Mouse (Mus musculus): Measurements from ENCODE around the gene Fxyd7. TPM values are rescaled to one million over a fixed set of nuclear protein-coding genes. Genes with fewer than 3 reads are reported as not detected.

Gene Fxyd7
- polyA plus RNA-seq, 1 experiment from 2014 or later: 0.47 TPM

DNA sequence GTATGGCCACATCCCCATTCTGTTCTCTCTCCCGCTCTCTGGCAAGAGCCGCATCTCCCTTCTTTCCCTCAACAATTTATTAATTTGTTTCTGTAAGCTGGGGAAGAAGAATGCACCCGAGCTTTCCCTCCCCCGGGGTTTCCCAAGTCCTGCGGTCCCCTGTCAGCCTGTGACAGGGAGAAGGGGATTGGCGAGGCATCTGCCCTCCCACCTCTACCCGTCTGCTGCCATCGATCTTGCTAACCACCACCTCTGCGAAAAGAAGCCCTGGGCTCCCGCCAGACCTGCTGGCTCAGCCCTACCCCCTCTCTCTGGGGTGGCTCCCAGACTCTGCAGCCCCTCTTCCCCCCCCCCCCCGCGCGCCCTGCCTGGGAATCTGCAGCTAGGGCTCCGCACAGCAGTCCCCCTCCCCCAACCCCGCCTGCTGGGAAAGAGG is 1.4 kb downstream of the Fxyd7 start:
- peaks cover 57% of the 10 kb centered on the region for H3K27me3 ChIP-seq

GRCm38 (mm10) chr7:31049135-31049845 is 2.0 kb downstream of the Fxyd7 start:
- DNase-seq (no peak), ATAC-seq (ENCODE audit: low read depth) (no peak)
- WGBS (ENCODE audit: insufficient replicate concordance): 18% methylated on average over 5 of the region's 5 CpGs
- H3K27me3 ChIP-seq: peaks cover 60% of the 10 kb centered on the region
- H3K4me3 ChIP-seq (replicated peaks): no peak overlapping the region
- no peaks in the 10 kb centered on the region for H3K9me3 ChIP-seq (replicated peaks)
- no peaks in the 10 kb centered on the region for H3K36me3 ChIP-seq
- H3K4me1 ChIP-seq (replicated peaks): peaks cover 30% of the 10 kb centered on the region
- H3K4me2 ChIP-seq: no peak overlapping the region
- H3K9ac ChIP-seq: no peak overlapping the region
- no peak overlapping the region for H3K27ac ChIP-seq

More for the DNA sequence above, 1.4 kb downstream of the Fxyd7 start:
- peaks cover 34% of the 10 kb centered on the region for H3K4me1 ChIP-seq (replicated peaks)
- no peak overlapping the region for H3K4me3 ChIP-seq (replicated peaks)
- no peaks in the 10 kb centered on the region for H3K9me3 ChIP-seq (replicated peaks)
- WGBS (ENCODE audit: insufficient replicate concordance): 6% methylated on average over 13 of the region's 15 CpGs
- no peak overlapping the region for H3K27ac ChIP-seq
- H3K36me3 ChIP-seq: no peaks in the 10 kb centered on the region
- DNase-seq (no peak), ATAC-seq (ENCODE audit: low read depth) (no peak)
- H3K9ac ChIP-seq: no peak overlapping the region
- H3K4me2 ChIP-seq: no peak overlapping the region

DNA sequence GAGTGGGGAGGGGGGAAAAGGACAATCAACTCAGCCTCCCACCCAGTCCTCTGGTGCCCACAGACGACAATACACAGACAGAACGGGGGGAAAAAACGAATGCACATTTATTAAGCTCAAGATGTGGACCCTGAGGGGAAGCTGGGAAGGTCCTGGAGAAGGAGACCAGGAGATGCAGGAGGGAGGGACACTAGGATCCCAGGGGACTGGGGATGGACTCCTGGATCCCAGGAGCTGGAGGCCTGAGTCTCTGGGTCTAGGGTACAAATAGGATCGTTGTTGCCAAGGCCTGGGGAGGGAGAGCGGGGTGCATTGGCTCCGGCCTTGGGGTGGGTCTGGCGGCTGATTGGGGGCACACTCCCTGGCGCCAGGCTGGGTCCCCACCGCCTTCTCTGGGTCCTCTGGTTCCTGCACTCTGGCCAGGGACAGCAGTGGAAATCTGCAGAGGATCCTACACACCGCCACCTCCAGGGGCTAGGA is 8.8 kb downstream of the Fxyd7 start, which contains the start of gene Fxyd5:
Gene Fxyd5, minus strand, starts transcription at position 51 of the 480 bp plus-strand sequence.
- no peaks in the 10 kb centered on the region for H3K36me3 ChIP-seq
- WGBS (ENCODE audit: insufficient replicate concordance): 39% methylated on average over 10 of the region's 10 CpGs
- 0 out of 2 replicates have a peak within 1 kb of the TSS, but pooled peaks have one; percentile 29 for H3K9ac ChIP-seq
- H3K27ac ChIP-seq: no peak within 1 kb of the TSS
- H3K27me3 ChIP-seq: peaks cover 44% of the 10 kb centered on the region
- no peak for ATAC-seq (ENCODE audit: low read depth)
- H3K4me2 ChIP-seq: peak within 1 kb of the TSS; percentile 50
- H3K4me3 ChIP-seq (replicated peaks): peak within 1 kb of the TSS; percentile 38
- no peaks in the 10 kb centered on the region; the same call in none of the 2 replicates for H3K4me1 ChIP-seq (replicated peaks)
- H3K9me3 ChIP-seq (replicated peaks): no peaks in the 10 kb centered on the region
- DNase-seq: no peak

- DNase-seq (no peak), ATAC-seq (ENCODE audit: low read depth) (no peak)
- Histone ChIP-seq H3K9ac (0 out of 2 replicates have a peak overlapping the region, but pooled peaks have one; percentile 29), H3K4me2 (peak overlapping the region; percentile 50), H3K27ac (no peak overlapping the region), H3K4me3 (replicated peaks) (peak overlapping the region; percentile 38), H3K9me3 (replicated peaks) (no peaks in the 10 kb centered on the region), H3K4me1 (replicated peaks) (no peaks in the 10 kb centered on the region; the same call in none of the 2 replicates), H3K27me3 (peaks cover 38% of the 10 kb centered on the region), H3K36me3 (no peaks in the 10 kb centered on the region)
- 2% methylated on average over 28 of the region's 28 CpGs for WGBS (ENCODE audit: insufficient replicate concordance)
Observed at GRCm38 (mm10) chr7:31041662-31042315, 9.5 kb downstream of the Fxyd7 start.

DNA sequence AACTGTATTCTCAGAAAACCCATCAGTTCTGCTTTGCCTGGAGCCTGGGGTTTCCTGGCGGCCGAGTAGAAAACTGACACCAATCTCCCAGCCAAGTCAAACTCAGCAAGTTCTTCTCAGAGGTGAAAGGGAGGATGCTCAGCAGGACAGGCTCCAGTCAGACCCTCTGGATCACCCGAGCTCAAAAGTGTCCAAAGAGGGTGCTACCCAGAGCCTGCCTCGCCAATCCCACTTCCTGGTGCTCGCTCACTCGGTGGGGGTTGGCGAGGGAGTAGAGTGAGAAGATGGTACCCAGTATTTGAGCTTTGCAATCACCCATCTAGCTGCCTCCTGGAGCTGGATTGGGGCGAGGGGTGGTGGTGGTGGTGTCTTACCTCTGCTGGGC is 10.3 kb downstream of the Fxyd7 start:
- Histone ChIP-seq H3K36me3 (no peaks in the 10 kb centered on the region), H3K27me3 (peaks cover 38% of the 10 kb centered on the region), H3K4me1 (replicated peaks) (no peaks in the 10 kb centered on the region; the same call in none of the 2 replicates), H3K4me2 (peak overlapping the region; percentile 50), H3K4me3 (replicated peaks) (peak overlapping the region; percentile 38; the same call in 1 of the 2 replicates), H3K9ac (no peak overlapping the region), H3K9me3 (replicated peaks) (no peaks in the 10 kb centered on the region), H3K27ac (no peak overlapping the region)
- ATAC-seq (ENCODE audit: low read depth): no peak
- DNase-seq: no peak
- 20% methylated on average over 8 of the region's 8 CpGs for whole genome bisulfite sequencing (ENCODE audit: insufficient replicate concordance)

DNA sequence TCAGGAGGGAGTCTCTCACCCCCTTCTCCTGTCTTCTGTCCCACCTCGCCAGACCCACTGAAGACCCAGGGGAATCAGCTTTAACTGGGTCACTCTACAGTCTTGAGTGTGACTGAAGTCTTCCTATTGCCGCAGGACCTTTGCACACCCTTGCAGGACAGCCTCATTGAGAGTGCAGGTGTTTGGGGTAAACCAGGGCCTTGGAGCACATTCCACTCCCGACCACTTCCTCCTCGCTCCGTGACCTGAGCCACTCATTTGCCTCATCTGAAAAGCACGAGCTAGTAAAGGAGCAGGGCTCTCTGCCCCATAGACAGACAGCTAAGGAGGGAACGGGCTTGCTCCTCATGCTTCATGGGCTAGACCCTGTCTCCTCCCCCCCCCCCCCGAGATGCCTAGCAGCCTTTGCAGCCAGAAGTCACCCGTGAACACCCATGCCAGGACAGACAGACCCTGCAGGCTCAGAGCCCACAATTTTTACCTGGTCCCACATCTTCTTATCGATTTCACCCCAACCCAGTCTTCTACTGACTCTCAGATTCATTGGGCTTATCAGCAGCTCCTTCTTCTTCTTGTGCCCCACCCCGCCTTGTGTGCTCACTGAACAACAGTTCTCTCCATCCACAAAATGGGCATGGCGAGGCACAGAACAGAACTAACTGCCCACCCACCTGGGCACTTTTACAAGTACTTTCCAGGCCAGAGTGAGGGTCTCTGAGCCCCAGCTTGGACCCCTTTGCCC is 10.8 kb downstream of the Fxyd7 start:
- ATAC-seq (ENCODE audit: low read depth): no peak
- H3K9ac ChIP-seq: no peak overlapping the region
- H3K4me2 ChIP-seq: peak overlapping the region; percentile 50; the same call in 1 of the 2 replicates
- 0 out of 2 replicates have a peak overlapping the region, but pooled peaks have one; percentile 38 for H3K4me3 ChIP-seq (replicated peaks)
- peaks cover under 1% of the 10 kb centered on the region for H3K4me1 ChIP-seq (replicated peaks)
- no peak for DNase-seq
- 36% methylated on average over 12 of the region's 12 CpGs for whole genome bisulfite sequencing (ENCODE audit: insufficient replicate concordance)
- peaks cover 38% of the 10 kb centered on the region for H3K27me3 ChIP-seq
- H3K36me3 ChIP-seq: no peaks in the 10 kb centered on the region
- H3K27ac ChIP-seq: no peak overlapping the region
- no peaks in the 10 kb centered on the region for H3K9me3 ChIP-seq (replicated peaks)

DNA sequence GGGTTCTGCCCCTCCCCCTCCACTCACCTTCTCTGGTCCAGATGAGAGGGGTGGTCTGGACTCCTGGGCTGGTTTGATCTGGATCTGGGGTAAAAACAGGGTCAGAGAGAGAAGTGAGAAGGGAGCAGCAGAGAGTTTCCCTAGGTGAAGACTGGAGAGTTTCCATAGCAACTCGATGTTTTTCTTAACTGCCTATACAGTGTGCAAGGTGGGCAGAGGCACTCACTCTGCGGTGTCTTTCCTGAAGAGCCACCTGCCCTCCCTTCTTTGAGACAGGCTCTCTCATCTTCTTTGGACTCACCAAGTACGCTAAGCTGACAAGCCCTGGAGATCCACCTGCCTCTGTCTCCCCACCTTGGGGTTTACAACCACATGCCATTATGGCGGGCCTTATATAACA is 12.3 kb downstream of the Fxyd7 start:
- Histone ChIP-seq H3K4me1 (replicated peaks) (peaks cover 13% of the 10 kb centered on the region), H3K36me3 (no peaks in the 10 kb centered on the region), H3K4me2 (no peak overlapping the region), H3K4me3 (replicated peaks) (no peak overlapping the region), H3K27me3 (peaks cover 33% of the 10 kb centered on the region), H3K27ac (no peak overlapping the region), H3K9me3 (replicated peaks) (no peaks in the 10 kb centered on the region), H3K9ac (no peak overlapping the region)
- DNase-seq: no peak
- no peak for ATAC-seq (ENCODE audit: low read depth)
- 76% methylated on average over 4 of the region's 4 CpGs for WGBS (ENCODE audit: insufficient replicate concordance)

DNA sequence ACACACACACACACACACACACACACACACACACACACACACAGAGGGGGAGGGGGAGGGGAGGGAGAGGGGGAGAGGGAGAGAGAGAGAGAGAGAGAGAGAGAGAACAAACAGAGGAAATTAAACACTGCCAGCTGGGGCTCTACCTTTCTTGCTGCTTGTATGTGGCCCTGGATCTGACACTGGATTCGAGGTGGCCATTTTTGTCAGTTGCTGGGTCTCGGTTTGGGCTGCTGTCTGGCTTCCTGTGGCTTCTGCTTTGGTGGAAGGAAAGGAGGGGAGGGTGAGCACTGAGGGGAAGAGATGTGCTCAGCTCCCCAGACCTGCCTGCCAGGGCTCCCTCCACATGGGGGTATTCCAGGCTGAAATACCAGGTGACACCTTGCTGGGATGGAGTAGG is 13.6 kb downstream of the Fxyd7 start:
- Histone ChIP-seq H3K4me2 (no peak overlapping the region), H3K27ac (no peak overlapping the region), H3K9me3 (replicated peaks) (no peaks in the 10 kb centered on the region), H3K4me1 (replicated peaks) (peaks cover 23% of the 10 kb centered on the region), H3K36me3 (no peaks in the 10 kb centered on the region), H3K9ac (no peak overlapping the region), H3K4me3 (replicated peaks) (no peak overlapping the region), H3K27me3 (peaks cover 26% of the 10 kb centered on the region)
- ATAC-seq (ENCODE audit: low read depth) (no peak), DNase-seq (no peak)
- 9% methylated on average over 2 of the region's 2 CpGs for WGBS (ENCODE audit: insufficient replicate concordance)

- Histone ChIP-seq H3K9me3 (replicated peaks) (no peaks in the 10 kb centered on the region), H3K4me1 (replicated peaks) (peaks cover 23% of the 10 kb centered on the region), H3K4me3 (replicated peaks) (no peak overlapping the region), H3K36me3 (no peaks in the 10 kb centered on the region), H3K27me3 (peaks cover 19% of the 10 kb centered on the region), H3K27ac (no peak overlapping the region), H3K9ac (no peak overlapping the region), H3K4me2 (no peak overlapping the region)
- 61% methylated on average over 7 of the region's 7 CpGs for WGBS (ENCODE audit: insufficient replicate concordance)
- no peak for ATAC-seq (ENCODE audit: low read depth)
- no peak for DNase-seq
Observed at GRCm38 (mm10) chr7:31036917-31037316, 14.3 kb downstream of the Fxyd7 start.

GRCm38 (mm10) chr7:31035291-31035690 is 16.0 kb downstream of the Fxyd7 start:
- Histone ChIP-seq H3K27ac (no peak overlapping the region), H3K36me3 (no peaks in the 10 kb centered on the region), H3K9ac (no peak overlapping the region), H3K4me2 (no peak overlapping the region), H3K4me3 (replicated peaks) (no peak overlapping the region), H3K9me3 (replicated peaks) (no peaks in the 10 kb centered on the region), H3K27me3 (0 out of 2 replicates have a peak, but pooled peaks cover 2% of the 10 kb centered on the region), H3K4me1 (replicated peaks) (peaks cover 23% of the 10 kb centered on the region; the same call in 1 of the 2 replicates)
- 60% methylated on average over 11 of the region's 11 CpGs for WGBS (ENCODE audit: insufficient replicate concordance)
- DNase-seq (no peak), ATAC-seq (ENCODE audit: low read depth) (no peak)

GRCm38 (mm10) chr7:31034789-31035188 is 16.5 kb downstream of the Fxyd7 start:
- Histone ChIP-seq H3K27ac (no peak overlapping the region), H3K36me3 (no peaks in the 10 kb centered on the region), H3K4me2 (no peak overlapping the region), H3K4me3 (replicated peaks) (no peak overlapping the region), H3K9ac (no peak overlapping the region), H3K4me1 (replicated peaks) (peaks cover 23% of the 10 kb centered on the region; the same call in 1 of the 2 replicates), H3K9me3 (replicated peaks) (no peaks in the 10 kb centered on the region), H3K27me3 (no peaks in the 10 kb centered on the region)
- 37% methylated on average over 11 of the region's 11 CpGs for WGBS (ENCODE audit: insufficient replicate concordance)
- DNase-seq: no peak
- 0 out of 2 replicates have a peak, but pooled peaks have one; percentile 33 for ATAC-seq (ENCODE audit: low read depth)

Data from liver, embryonic 13.5 days (tissue).